Mouse (Mus musculus) right cerebral cortex, postnatal 25 days (tissue): ENCODE results near the gene Gm6871.
"Not testable (repeated sequence)": the region's sequence is repeated elsewhere in the genome, so short reads cannot be mapped to it uniquely, and the experiment has no call there.

Experiments used
- DNase-seq: peaks from one replicate; pipeline ENCODE4 v3.0.0; 2022

The Gm6871 gene

DNA sequence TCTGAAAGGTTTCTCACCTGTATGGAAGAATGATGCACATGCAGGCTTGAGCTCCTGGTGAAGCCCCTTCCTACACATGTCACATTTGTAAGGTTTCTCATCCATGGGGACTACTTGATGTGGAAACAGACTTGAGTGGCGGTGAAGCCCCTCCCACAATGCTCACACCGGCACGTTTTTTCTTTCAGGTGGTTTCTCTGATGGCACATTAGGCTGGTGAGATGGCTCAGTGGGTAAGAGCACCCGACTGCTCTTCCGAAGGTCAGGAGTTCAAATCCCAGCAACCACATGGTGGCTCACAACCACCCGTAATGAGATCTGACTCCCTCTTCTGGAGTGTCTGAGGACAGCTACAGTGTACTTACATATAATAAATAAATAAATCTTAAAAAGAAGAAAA lies at the start of gene Gm6871:
Gene Gm6871, minus strand, starts transcription at position 101 of the 400 bp plus-strand sequence.
- not testable (repeated sequence) for DNase-seq

DNA sequence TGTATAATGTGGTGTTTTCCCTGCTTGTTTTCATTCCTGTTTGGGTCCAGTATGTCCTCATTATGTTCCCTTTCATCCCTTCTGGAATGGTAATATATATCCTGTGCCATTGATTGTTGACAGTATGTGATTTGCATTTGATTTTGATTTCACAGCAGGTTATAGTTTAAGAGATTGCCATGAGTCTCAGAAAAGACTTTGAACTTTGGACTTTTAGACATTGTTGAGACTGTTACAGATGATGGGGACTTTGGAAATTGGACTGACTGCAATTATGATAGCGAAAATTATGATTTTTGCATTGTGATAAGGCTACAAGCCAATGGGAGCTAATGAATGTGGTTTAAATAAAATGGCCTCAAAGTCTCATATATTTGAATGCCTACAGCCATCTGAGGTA lies 42.8 kb upstream of the Gm6871 start:
- not testable (repeated sequence) for DNase-seq

DNA sequence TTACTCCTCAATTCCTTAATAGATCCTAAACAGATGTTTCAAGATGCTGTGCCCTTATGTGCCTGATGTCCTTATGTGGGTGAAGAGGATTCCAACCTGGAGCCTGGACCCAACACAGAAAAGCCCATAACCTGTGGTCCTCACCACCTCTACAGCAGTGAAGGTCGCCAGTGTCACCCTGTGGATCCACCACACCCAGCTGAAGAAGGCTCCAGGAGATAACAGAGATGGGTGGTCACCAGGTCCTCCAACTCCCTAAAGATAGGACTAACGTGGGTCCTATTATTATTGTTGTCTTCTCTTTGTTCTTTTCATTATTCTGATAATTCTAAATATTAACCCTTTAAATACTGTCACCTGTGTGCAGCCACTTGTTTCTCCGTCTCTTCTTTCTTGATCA lies 38.2 kb upstream of the Gm6871 start:
- no peak for DNase-seq

GRCm38 (mm10) chr7:41599932-41600548 lies 26.6 kb upstream of the Gm6871 start:
- no peak for DNase-seq

DNA sequence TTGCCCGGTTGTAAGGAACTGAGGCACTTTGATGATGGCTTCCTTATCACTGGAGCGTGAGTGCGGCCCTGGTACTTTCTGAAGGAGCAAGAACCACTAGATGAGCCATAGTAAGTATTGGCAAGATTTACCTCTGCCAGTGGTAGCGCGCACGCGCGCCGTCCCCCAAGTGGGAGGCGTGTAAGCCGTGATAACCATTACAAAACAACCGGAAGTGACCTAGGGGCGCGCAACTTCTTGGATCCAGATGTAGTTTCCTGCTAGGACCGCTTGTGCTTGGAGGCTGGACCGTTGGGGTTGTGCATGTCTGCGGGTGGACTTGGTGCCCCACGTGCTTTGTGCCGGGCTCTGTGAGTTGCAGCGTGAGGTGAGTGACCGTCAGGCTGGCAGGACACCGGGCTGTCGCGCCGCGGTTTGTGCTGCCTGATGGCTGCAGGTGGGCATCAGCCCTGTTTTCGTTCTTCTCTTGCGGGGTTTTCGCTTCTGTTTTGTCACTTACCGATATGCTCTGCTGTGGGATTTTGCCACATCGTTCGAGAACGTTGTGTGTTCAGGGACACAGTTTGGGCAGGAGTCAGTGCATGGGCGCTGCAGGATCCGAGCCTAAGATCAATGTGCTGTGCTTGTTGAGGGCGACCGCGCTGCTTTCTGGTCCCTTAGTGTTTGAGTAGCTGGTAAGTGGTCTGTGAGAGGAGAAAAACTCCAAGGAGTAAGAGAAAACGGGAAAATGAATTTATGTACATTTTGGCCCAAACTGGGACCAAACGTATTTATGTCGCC lies 25.8 kb upstream of the Gm6871 start, which contains the start of gene 2610021A01Rik:
Gene 2610021A01Rik, plus strand, starts transcription at position 197 of the 780 bp plus-strand sequence.
- peak; percentile 89 for DNase-seq

DNA sequence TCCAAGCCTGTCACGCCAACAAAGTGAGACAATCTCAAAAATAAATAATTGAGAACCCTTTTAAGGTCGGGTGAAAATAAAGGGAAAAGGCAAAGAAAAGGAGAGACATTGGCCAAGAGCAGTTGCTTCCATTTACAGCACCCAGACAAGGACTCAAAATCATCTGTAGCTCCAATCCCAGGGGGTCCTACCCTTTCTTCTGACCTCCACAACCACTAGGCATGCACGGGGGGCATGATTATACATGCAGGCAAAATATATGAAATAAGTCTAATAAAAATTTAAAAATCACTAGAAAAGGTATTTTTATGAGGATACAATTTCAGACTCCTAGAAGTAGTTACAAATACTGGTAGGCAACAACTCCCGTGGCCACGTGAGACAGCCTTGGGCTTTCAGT lies 25.2 kb upstream of the Gm6871 start:
- DNase-seq, result no peak

DNA sequence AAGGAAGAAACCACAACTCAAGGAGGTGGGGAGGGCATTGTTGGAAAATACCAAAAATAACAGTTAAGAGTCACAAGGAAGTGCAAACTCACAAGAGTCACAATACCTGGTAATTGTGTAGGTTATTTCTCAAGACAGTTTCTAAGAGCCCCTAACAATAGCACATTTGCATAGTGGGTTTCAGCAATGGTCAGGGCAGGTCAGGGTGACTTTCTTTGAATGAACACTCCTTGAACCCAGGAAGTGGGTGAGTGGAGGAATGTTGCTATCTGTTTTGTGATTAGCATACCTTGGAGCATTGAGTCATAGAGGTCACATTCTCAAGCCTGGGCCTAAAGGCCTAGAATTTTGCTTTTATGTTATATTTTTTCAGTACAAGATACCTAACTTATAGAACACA lies 14.4 kb upstream of the Gm6871 start:
- DNase-seq, result not testable (repeated sequence)

DNA sequence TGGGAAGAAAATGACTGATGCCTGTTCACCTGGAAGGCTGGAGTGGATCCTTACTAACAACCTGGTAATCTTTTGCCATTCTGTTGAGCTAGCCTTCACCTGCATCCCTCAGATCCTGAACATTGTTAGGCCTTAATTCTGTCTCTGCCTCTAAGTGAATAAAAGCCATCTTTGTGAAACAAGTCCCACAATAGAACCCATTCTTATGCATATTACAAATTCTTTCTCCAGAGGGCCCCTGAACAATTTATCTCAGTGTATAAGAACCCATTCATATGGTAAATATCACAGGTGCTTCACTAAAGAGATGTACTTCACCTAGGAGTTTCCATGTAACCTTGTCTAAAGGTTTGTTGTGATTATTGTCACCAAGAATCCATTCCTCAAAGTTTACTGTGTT lies 8.6 kb upstream of the Gm6871 start:
- no peak for DNase-seq

DNA sequence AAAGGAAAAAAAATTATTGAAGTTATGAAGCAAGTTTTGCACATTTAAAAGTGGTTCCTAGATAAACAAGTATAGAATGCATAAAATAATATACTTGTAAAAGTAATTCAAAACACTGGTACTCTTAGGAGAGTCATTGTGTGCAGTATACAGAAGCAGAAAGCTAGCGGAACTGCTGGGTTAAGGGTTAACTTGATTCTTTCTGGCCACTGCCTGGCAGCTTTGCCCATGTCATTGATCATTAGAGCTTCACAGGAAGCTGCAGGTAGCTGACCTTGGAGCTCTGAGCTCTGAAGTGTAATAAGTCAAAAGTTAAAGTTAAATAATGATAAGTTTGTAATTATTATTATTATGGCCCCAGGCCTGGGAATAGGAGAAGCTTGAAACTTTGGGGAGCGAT lies 4.5 kb upstream of the Gm6871 start:
- DNase-seq, result no peak

DNA sequence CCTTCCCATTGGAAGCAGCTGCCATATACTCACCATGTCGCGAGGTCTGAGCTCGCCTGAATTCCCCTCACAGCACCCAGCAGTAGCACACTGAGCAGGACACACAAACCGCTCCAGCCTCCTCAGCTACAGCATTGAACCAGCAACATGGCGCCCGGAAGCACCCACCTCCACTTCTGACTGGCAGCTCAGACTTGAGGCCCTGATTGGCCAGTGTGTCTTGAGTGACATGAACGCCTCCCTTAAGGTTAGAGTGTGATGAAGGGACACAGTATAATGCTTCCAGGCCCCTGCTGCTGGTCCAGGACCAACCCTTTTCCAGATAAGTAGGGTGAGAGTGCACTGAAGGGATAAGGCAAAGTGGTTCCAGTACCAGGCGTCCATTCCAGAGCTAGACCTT lies 12.8 kb downstream of the Gm6871 start:
- DNase-seq, result no peak

DNA sequence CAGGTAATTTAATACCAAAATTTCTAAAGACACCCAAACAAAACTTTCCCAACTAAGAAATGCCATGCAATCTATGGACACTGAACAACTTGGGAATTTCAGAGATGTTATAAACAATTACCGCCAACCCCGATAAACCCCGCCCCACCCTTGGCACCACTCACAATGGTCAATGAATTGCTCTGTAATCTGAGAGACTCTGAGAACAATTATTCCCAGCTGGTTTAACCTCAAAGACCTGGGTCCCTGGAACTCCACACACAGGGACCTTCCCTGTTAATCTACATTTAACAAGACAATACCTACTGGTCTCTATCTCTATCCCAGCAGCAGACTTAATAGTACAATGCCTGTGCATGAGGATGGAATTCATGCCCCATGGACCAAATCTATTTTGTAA lies 60.8 kb downstream of the Gm6871 start:
- DNase-seq, result no peak

- DNase-seq, result no peak
Observed at GRCm38 (mm10) chr7:41512207-41512606, 61.3 kb downstream of the Gm6871 start.

GRCm38 (mm10) chr7:41502402-41502801 lies 71.1 kb downstream of the Gm6871 start:
- DNase-seq, result no peak

DNA sequence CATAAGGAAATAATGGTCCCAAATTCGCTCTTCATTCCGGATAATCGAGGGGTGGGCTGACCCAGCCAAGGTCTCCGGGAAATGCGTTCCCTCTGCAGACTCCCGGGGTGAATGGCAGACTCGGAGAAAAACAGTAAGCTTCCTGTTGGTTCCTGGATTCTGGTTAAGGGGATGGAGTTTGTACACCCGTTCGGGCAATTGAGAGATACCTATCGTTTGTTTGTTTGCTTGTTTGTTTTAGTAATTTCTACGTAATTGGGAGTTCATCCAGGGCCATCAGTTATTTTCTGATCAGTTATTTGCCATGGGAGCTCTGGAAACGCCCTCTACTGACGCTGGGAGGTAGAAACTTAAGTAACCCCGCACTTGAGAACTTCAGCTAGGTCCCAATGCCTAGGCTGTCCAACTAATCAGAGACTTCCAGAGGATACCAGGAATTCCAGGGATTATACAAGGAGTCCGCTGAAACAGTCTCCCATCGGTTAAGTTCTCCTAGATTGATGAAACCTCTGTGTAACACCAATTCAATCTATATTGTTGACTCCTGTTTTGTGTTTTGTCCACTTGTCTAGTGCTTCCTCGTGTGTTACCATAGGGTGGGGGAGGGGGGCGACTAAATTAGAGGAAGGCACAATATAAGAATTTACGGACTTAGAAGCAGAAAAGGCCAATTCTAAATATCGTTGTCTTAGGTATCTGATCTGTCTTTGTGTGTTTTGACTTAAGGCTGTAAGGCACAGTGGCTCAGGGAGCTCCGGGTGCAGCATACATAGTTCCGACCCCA lies 73.1 kb downstream of the Gm6871 start:
- DNase-seq, result peak; percentile 42

GRCm38 (mm10) chr7:41499389-41500049 lies 73.9 kb downstream of the Gm6871 start, which contains the start of the genes Gm20449 and AW146154:
TSS of gene Gm20449 (minus strand) at chr7:41499417.
TSS of gene AW146154 (minus strand) at chr7:41499890.
- peak; percentile 99 for DNase-seq

- not testable (repeated sequence) for DNase-seq
Observed at GRCm38 (mm10) chr7:41499018-41499388, 74.5 kb downstream of the Gm6871 start.

GRCm38 (mm10) chr7:41498464-41498863 lies 75.0 kb downstream of the Gm6871 start:
- DNase-seq, result not testable (repeated sequence)

- no peak for DNase-seq
Observed at GRCm38 (mm10) chr7:41497871-41498270, 75.6 kb downstream of the Gm6871 start.
